Mouse (Mus musculus) C2C12 (cell line): ENCODE measurements around the gene Dnajc10. TPM values are rescaled to one million over a fixed set of nuclear protein-coding genes. Genes with fewer than 3 reads are reported as not detected.

Experiments used
- H3K27me3 ChIP-seq: one replicate; pipeline ENCODE4 v1.6.1; 2011; ENCODE audit not compliant: control insufficient read depth, insufficient read depth, insufficient read length
- H3K36me3 ChIP-seq: one replicate; pipeline ENCODE4 v1.6.1; 2011; ENCODE audit not compliant: control insufficient read depth, insufficient read depth
- H3K4me3 ChIP-seq: one replicate; pipeline ENCODE4 v1.5.1; 2011; ENCODE audit warnings: mild to moderate bottlenecking, control low read depth; ENCODE audit not compliant: poor library complexity, insufficient read depth, severe bottlenecking
- H3K79me2 ChIP-seq: one replicate; pipeline ENCODE4 v1.6.1; 2011; ENCODE audit not compliant: control insufficient read depth, insufficient read depth
- H3K79me3 ChIP-seq: one replicate; pipeline ENCODE4 v1.6.1; 2011; ENCODE audit warnings: low read depth, control low read depth
- H3ac ChIP-seq: one replicate; pipeline ENCODE3; 2011; ENCODE audit warnings: low read depth; ENCODE audit not compliant: control insufficient read depth, insufficient read length
- CEBPB ChIP-seq: IDR thresholded peaks from one replicate; pipeline ENCODE4 v1.6.1; 2011; ENCODE audit warnings: low read depth, mild to moderate bottlenecking, control low read depth, moderate library complexity
- CTCF ChIP-seq: IDR thresholded peaks from one replicate; pipeline ENCODE4 v1.5.1; 2011; ENCODE audit not compliant: control insufficient read depth, insufficient read depth, insufficient read length
- FOSL1 ChIP-seq: IDR thresholded peaks from one replicate; pipeline ENCODE4 v1.8.0; 2011; ENCODE audit warnings: mild to moderate bottlenecking, low read length; ENCODE audit not compliant: poor library complexity, insufficient read depth, severe bottlenecking
- MAX ChIP-seq: IDR thresholded peaks from one replicate; pipeline ENCODE4 v1.6.1; 2011; ENCODE audit warnings: mild to moderate bottlenecking, control low read depth
- MYOD1 ChIP-seq: IDR thresholded peaks from one replicate; pipeline ENCODE4 v1.6.1; 2011; ENCODE audit warnings: low read depth; ENCODE audit not compliant: control insufficient read depth, insufficient read length
- MYOG ChIP-seq: IDR thresholded peaks from one replicate; pipeline ENCODE4 v1.6.1; 2011; ENCODE audit not compliant: control insufficient read depth, insufficient read length; ENCODE audit errors: extremely low read depth
- USF1 ChIP-seq: IDR thresholded peaks from one replicate; pipeline ENCODE4 v1.6.1; 2011; ENCODE audit warnings: low read depth, mild to moderate bottlenecking, control low read depth, moderate library complexity
- polyA plus RNA-seq: library from polyadenylated mRNA; unstranded; fragments of >200 nt; fragmentation: generic; extraction: Trizol; gene quantifications from one replicate; pipeline ENCODE4 v1.2.1, GENCODE M21; 2012; ENCODE audit warnings: missing spikeins

The Dnajc10 gene
- polyA plus RNA-seq, 1 experiment, result 36.5 TPM

- H3K36me3 ChIP-seq, result no peaks in the 10 kb centered on the region
- TF ChIP-seq MAX (no peak), MYOG (no peak), MYOD1 (no peak), CTCF (no peak), USF1 (no peak), FOSL1 (no peak), CEBPB (no peak)
- no peaks in the 10 kb centered on the region for H3K79me3 ChIP-seq
- H3K27me3 ChIP-seq, result no peaks in the 10 kb centered on the region
- H3K4me3 ChIP-seq, result no peak overlapping the region
- no peak overlapping the region for H3ac ChIP-seq
- H3K79me2 ChIP-seq, result no peaks in the 10 kb centered on the region
Observed at GRCm38 (mm10) chr2:80386255-80386654, 71.0 kb downstream of the Dnajc10 start.

DNA sequence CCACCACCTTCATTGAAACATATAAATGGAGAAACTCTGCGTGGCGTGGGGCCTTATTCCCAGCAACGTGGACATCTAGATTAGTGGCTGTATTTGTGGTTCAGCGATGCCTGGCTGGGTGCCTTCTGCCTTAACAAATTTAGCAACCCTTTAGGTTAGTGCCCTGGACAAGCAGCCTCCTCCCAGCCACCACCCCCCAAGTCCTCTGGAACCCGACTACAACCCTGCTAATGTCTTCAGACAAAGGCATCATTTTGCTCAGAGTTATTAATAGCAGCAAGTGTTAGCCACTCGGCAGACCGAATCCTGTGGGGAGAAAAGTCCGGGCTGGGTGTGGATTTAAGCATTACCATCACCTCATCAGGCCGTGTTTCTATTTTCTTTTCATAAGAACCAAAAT is 72.4 kb downstream of the Dnajc10 start:
- Histone ChIP-seq H3K27me3 (no peaks in the 10 kb centered on the region), H3K79me2 (no peaks in the 10 kb centered on the region), H3K79me3 (no peaks in the 10 kb centered on the region), H3ac (no peak overlapping the region), H3K4me3 (no peak overlapping the region), H3K36me3 (no peaks in the 10 kb centered on the region)
- TF ChIP-seq CTCF (no peak), USF1 (no peak), MAX (no peak), FOSL1 (no peak), MYOG (no peak)

- Histone ChIP-seq H3K36me3 (no peaks in the 10 kb centered on the region), H3K4me3 (no peak overlapping the region), H3K79me2 (no peaks in the 10 kb centered on the region), H3ac (no peak overlapping the region), H3K79me3 (no peaks in the 10 kb centered on the region), H3K27me3 (no peaks in the 10 kb centered on the region)
- TF ChIP-seq FOSL1 (no peak), CEBPB (no peak), MYOD1 (no peak), MAX (no peak), MYOG (no peak), USF1 (no peak), CTCF (no peak)
Observed at GRCm38 (mm10) chr2:80388341-80388740, 73.1 kb downstream of the Dnajc10 start.

DNA sequence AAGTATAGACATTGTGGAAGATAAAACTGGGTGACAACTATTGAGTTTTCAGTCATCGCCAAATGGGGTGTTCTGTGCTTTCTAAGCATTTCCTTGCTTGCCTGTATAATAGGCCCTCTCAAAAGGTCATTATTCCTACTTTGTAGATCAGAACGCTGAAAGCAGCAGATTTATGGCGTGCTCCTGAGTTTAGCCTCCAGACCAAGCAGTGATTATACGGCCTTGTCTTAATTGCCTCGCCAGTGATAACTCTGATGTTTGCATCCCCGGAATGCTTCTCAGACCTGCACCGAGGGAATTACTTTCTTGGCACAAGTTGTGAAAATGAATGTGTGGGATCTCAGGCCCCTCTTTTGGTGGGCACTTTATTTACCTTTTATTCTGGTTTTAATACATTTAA is 80.8 kb downstream of the Dnajc10 start:
- no peak overlapping the region for H3K4me3 ChIP-seq
- H3K79me3 ChIP-seq, result no peaks in the 10 kb centered on the region
- no peaks in the 10 kb centered on the region for H3K27me3 ChIP-seq
- no peaks in the 10 kb centered on the region for H3K36me3 ChIP-seq
- no peak for TF ChIP-seq MAX
- no peak for TF ChIP-seq MYOD1
- TF ChIP-seq MYOG, result no peak
- no peak for TF ChIP-seq CEBPB
- no peak for TF ChIP-seq USF1
- TF ChIP-seq FOSL1, result no peak
- H3K79me2 ChIP-seq, result no peaks in the 10 kb centered on the region
- no peak overlapping the region for H3ac ChIP-seq

- no peak overlapping the region for H3ac ChIP-seq
- no peaks in the 10 kb centered on the region for H3K79me3 ChIP-seq
- H3K79me2 ChIP-seq, result no peaks in the 10 kb centered on the region
- H3K4me3 ChIP-seq, result no peak overlapping the region
- no peak for TF ChIP-seq USF1
- TF ChIP-seq FOSL1, result no peak
- TF ChIP-seq CTCF, result no peak
- TF ChIP-seq MYOG, result no peak
- no peak for TF ChIP-seq MAX
- no peak for TF ChIP-seq MYOD1
- TF ChIP-seq CEBPB, result no peak
- no peaks in the 10 kb centered on the region for H3K36me3 ChIP-seq
- H3K27me3 ChIP-seq, result peaks cover 3% of the 10 kb centered on the region
Observed at GRCm38 (mm10) chr2:80396864-80397263, 81.6 kb downstream of the Dnajc10 start.

- TF ChIP-seq CEBPB (no peak), MYOD1 (no peak), USF1 (no peak), MAX (no peak), FOSL1 (no peak), CTCF (no peak), MYOG (no peak)
- Histone ChIP-seq H3K4me3 (no peak overlapping the region), H3K27me3 (peaks cover 4% of the 10 kb centered on the region), H3ac (no peak overlapping the region), H3K79me2 (no peaks in the 10 kb centered on the region), H3K36me3 (no peaks in the 10 kb centered on the region), H3K79me3 (no peaks in the 10 kb centered on the region)
Observed at GRCm38 (mm10) chr2:80398595-80399099, 83.4 kb downstream of the Dnajc10 start.

Other genes with a start within 250 kb of the Dnajc10 start
- gene Pde1a, start 186.0 kb upstream of the Dnajc10 start, polyA plus RNA-seq, result not detected
- gene Prdx6b, start 23.0 kb upstream of the Dnajc10 start, polyA plus RNA-seq, result not detected
- 0.01 TPM for gene Frzb, start 132.2 kb downstream of the Dnajc10 start, polyA plus RNA-seq